Mouse (Mus musculus): Measurements from ENCODE around the gene Plac8.
A peak's percentile ranks its signal among the peaks of the same experiment; 100 is the strongest.

Plac8 gene

DNA sequence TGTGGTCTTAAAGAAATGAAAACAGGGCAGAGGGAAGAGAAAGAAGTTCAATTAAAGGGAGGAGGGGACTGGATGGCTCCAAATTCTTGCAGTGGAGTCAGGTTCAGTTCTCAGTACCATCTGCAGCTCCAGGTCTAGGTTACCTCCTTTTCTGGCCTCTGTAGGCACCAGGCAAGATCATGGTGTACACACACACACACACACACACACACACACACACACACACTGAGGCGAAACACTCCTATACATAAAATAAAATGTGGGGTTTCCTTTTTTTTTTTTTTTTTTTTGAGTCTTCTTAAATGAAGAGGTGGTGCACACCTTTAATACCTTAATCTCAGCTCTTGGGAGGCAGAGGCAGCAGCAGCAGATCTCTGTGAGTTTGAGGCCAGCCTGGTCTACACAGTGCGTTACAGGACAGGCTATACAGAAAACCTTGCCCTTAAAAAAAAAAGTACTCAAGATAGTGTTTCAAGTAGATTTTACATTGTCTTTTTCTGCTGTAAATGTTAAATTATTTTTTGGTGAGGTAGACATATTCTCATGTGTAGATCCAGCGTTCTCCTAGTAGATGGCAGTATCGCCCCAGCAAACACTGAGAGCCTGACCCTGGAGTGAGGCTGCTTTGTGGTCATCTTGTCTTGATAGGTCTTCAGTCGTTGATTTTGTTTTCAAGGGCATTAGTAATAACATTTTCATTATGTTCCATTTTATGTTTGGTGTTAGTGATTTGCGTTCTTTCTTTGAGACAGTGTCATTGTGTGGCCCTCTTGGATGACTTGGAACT, 25.6 kb downstream of the Plac8 start:
- no peak for DNase-seq (ENCODE audit: low read depth in 2 of 2, low spot score in 2 of 2)

DNA sequence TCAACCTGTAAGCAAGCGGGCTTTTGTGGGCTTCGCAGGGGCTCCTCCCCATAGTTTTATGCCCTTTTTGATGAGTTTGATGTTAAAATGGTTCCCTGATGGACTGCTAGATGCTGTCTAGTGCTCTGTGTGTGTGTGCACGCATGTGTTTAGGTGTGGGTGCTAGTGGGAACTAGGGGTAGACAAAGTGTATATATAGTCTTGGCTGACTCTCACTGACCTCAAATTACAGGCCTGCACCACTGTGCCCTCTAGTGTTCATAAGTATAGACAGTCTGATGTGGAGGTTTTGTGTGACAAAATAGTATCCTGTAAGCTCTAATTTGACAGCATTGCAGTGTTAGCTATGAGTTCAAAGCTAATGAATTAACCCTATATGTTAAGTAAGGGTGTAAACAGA, 35.4 kb downstream of the Plac8 start:
- peak; percentile 11 to 56 for DNase-seq (ENCODE audit: low read depth in 2 of 2, low spot score in 2 of 2)

DNA sequence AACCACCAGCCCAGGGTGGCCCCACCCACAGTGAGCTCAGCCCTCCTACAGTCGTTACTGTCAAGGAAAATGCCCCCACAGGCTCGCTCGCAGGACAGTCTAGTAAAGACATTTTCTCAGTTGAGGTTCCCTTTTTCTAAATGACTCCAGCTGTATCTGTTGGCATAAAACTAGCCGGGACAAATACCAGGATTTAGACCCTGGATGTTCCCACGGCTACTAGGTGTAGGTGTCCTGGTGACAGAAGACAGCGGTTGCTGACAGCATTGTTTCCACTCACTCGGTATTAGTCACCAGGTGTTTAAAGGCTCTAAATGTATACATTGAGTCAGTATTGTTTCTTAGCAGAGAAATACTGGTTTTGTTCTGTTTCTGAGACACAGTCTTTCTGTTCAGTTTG, 36.2 kb downstream of the Plac8 start:
- no peak for DNase-seq (ENCODE audit: low read depth in 2 of 2, low spot score in 2 of 2)

DNA sequence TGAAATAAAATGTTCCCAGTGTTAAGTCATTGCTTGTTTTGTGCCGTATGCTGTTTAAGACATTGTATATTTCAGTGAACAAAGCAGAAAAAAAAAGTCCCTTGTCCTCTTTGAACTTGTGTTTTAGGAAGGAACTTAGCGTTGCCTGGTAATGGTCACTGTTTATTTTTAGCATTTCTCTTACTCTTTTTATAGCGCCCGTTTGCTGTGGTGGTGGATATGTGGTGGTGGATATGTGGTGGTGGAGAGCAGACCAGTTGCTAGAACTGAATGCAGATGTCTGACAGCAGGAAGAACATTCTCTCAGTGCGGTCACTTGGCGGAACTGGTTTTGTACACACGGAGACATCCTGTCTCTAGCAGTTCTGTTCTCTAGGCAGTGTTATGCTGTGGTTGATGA, 45.9 kb downstream of the Plac8 start:
- DNase-seq (ENCODE audit: low read depth in 2 of 2, low spot score in 2 of 2) = peak; percentile 65 to 70

DNA sequence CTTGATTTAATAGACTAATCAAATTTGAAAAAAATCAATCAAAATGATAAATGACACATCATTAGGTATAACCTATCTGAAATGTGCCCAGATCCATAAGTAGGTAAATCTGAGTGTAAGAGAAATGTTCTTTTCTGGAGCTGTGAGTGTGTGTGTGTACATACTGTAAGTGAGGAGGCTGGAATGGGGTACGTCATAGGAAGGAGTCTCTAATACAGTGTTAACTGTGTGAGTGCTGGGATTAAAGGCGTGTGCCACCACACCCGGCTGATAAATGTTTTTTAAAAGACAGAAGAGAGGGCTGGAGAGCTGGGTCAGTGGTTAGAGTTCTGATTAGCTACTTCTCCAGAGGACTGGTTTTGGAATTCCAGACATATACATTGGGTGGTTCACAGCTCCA, 46.4 kb downstream of the Plac8 start:
- no peak for DNase-seq (ENCODE audit: low read depth in 2 of 2, low spot score in 2 of 2)

DNA sequence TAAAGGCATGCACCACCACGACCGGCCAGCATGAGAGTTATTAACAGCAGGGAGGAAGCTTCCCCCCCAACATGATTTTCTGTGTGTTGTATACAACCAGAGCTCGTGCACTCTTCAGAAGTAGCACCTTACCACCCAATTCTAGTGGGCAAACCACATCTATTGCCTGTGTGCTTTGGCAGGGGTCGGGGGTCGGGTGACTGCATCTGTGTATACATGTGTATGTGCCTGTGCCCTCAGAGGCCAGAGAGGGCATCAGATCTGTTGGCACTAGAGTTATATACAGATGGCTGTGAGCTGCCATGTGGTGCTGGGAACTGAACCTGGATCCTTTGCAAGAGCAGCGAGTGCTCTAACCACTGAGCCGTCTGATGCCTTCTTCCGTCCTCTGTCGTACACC, 47.1 kb downstream of the Plac8 start:
- DNase-seq (ENCODE audit: low read depth in 2 of 2, low spot score in 2 of 2) = no peak

DNA sequence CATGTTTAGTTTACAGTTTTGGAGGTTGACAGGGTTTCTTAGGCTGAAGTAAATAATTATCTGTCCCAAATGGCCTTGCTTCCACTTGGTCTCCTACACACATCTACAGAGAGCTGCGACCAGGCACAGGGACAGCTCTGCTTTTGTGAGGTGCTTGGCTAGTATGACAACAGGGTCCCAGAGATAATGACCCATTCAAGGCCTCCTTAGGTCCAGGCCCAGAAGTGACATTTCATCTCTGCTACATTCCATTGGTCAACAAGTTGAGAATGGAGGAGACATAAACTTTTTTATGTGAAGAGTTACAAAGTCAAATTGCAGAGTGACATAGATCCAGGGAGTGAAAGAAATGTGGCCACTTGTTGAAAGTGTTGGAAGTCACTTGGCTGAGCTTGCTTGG, 48.7 kb downstream of the Plac8 start:
- no peak for DNase-seq (ENCODE audit: low read depth in 2 of 2, low spot score in 2 of 2)

DNA sequence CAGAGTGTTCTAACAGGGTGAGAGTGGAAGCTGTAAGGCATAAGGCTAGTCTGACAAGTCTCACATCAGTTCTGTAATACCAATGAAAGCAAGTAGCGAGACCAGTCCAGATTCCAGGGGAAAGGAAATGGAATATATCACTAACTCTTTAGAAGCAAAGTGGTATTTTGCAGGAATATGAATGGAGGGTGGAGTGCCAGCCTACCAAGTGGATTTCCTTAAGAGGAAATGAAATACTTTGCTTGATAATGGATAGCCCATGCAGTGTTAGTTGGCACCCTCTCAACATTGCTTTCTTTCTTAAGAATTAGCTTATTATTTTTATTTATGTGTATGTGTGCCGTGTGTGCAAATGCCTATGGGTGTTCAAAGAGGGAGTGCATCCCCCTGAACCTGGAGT, 51.8 kb downstream of the Plac8 start:
- no peak for DNase-seq (ENCODE audit: low read depth in 2 of 2, low spot score in 2 of 2)

DNA sequence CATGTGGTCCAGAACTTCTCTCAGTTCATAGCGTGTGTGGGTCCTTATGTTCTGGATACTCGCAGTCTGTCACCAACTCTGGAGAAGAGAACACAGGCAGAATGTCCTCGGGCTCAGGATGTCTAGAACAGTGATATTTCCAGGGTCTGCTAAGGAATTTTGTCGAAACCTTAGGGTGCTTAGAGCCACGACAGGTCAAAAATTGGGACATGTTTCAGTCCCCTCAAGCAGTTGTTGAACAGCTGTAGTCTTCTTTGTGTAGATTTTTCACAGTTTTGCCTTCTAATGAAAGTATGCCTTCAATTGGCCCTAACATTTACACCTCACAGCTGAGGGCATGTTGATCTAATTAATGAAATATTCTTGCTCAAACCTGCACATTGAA, 53.0 kb downstream of the Plac8 start:
- DNase-seq (ENCODE audit: low read depth in 2 of 2, low spot score in 2 of 2) = no peak

DNA sequence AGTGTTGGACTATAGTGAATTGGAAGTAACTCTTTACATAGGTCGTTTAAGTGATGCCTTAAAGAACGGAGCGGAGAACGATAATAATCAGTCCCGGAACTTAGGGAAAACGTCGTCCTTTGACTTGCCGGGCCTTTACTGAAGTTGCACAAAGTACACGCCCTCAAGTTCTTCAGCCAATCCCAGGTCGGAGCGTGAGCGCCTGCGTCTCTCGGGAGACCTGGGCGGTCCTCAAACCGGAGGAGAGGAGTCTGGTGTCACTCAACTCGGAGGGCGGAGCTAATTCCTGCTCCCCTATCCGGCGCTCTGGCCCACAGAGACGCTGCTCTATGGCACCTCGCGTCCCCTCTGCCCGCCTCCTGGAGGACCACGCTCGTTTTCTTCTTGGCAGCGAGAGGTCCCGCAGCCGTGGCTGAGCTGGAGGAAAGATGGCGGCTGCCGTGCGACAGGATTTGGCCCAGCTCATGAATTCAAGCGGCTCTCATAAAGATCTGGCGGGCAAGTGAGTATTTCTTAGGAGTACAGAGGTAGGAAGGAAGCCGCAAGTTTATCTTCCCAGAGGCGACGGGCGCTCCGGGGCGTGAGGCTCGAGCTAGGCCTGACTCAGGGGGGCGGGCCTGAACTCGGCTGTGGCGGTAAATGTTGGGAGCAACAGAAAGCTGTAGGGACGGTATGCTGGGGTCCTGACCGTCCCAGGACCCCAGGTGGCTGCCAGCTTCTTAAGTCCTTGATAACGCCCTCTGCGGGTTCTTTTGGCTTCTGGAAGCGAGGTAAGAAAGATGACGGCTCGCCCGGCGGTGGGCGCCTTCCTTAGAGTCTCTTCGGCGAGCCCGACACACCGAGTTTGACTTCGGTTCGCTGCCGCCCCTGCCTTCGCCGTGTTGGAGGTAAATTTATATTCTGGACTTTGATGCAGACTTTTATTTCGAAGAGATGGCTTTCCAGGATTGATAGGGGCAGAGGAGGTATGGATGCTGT, 53.7 kb downstream of the Plac8 start, which contains the start of gene Cops4:
Gene Cops4 (plus strand): TSS at position 261 of the 978 bp plus-strand sequence.
- peak; percentile 95 to 96 for DNase-seq (ENCODE audit: low read depth in 2 of 2, low spot score in 2 of 2)

DNA sequence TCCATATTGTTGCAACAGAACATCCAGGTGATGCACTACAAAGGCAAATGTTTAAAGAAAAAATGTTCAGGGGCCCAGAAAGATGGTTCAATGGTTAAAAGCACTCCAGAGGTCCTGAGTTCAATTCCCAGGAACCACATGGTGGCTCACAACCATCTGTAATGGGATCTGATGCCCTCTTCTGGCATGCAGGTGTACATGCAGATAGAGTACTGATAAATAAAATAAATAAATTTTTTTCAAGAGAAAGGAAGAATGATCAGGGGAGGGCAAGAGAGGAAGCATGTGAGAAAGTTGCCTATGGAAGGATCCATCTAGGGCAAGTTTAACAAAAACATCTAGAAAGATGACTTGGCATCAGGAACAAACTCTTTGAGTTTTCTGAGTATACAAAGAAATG, 59.5 kb downstream of the Plac8 start:
- DNase-seq (ENCODE audit: low read depth in 2 of 2, low spot score in 2 of 2) = no peak

DNA sequence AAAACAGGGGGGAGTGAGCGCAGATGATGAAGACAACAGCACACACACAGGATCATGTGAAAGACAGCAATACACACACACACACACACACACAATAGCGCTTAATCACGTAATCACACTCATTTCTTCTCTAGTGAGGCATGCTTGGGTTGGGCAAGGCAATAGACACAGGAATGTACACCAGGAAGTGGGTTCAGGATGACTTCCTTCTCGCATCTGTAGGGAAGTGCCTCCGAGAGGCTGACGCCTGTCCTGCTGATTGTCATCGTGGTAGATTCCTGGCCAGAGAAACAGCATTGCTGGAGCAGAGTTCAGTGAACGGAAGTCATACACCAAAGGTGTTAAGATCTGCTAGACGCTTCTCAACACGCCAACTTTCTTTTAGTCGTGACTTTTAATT, 62.8 kb downstream of the Plac8 start:
- DNase-seq (ENCODE audit: low read depth in 2 of 2, low spot score in 2 of 2) = no peak

All from CD8-positive naive resting alpha-beta T cell, adult 2 months (primary cell).